Mouse (Mus musculus): Measurements from ENCODE around the gene Rab6b.

The Rab6b gene

DNA sequence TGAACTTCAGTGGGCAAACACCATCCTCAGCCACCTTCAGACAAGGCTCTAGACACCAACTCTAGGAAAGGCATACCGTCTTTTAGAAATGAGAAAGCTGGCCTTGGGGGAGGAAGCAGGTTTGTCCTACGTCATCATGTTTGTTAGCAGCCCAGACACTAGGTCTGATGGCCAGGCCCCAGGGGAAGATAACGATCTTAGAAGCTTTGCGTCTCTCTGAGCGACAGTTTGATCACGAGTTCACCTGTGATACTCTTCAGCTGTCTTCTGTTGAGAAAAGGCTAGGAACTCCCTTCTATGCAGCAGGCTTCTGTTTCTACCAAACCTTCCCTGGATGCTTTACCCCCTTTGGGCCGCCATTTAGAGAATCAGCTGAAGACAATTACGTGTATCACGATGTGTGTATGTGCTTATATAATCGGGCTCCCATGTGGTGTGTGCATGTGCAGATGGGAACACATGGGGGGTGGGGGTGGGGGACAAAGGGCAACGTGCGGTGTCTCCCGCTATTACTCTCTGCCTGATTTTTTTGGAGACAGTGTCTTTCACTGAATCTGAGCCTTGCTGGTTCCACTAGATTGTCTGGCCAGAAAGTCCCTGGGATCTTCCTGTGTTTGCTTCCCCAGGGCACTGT is 116.9 kb downstream of the Rab6b start:
- in situ Hi-C loops (cut with MboI; ENCODE audit: low pct_unique_long_range_greater_than_20kb in 1 of 2, low sequenced_read_pairs in 2 of 2, unreplicated experiment in 1 of 2), result loop anchor here (5.0 to 10.0 kb wide), 2 partner anchors 64 to 76 kb away; partner anchors contain the start of genes 1300017J02Rik (in 1 of the 2) and Topbp1 (in 1 of the 2)

DNA sequence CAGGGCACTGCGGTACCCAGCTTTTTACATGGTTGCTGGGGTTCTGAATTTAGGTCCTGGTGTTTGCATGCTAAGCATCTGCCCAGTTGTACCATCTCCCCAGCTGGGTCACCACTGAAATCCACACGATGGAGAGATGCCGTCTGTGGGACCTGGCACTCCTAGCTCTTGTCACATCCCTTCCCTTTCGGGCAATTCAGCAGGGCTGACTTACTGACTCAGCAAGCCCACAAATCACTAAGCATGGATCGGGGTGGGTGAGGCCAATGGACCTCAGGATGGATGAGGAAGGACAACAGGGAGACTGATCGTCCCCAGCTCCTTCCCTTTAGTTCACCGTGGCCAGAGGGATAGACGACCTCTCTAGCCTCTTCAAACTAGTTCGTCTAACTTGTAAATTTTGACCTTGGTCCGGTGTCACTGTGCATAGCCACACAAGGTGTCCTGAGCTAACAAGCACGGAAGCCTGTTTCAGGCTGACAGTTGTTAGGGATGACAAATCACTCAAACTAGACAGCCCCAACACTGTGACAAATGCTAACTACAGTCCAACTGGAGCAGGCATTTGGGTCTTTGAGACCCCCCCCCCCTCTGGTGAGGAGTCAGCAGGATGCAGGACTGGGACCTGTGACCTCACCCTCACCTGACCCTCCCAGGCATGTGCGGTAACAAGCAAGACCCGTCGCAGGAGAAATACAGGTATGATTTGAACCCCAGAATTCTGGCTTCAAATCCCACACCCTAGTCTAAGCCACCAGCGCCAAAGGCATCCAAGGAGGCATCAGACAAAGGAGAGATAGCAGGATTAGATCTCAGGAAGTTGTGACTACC is 117.7 kb downstream of the Rab6b start:
- in situ Hi-C loops (cut with MboI; ENCODE audit: low pct_unique_long_range_greater_than_20kb in 1 of 2, low sequenced_read_pairs in 2 of 2, unreplicated experiment in 1 of 2), result loop anchor here (5.0 to 10.0 kb wide), 2 partner anchors 63 to 76 kb away; partner anchors contain the start of genes 1300017J02Rik (in 1 of the 2) and Topbp1 (in 1 of the 2)

DNA sequence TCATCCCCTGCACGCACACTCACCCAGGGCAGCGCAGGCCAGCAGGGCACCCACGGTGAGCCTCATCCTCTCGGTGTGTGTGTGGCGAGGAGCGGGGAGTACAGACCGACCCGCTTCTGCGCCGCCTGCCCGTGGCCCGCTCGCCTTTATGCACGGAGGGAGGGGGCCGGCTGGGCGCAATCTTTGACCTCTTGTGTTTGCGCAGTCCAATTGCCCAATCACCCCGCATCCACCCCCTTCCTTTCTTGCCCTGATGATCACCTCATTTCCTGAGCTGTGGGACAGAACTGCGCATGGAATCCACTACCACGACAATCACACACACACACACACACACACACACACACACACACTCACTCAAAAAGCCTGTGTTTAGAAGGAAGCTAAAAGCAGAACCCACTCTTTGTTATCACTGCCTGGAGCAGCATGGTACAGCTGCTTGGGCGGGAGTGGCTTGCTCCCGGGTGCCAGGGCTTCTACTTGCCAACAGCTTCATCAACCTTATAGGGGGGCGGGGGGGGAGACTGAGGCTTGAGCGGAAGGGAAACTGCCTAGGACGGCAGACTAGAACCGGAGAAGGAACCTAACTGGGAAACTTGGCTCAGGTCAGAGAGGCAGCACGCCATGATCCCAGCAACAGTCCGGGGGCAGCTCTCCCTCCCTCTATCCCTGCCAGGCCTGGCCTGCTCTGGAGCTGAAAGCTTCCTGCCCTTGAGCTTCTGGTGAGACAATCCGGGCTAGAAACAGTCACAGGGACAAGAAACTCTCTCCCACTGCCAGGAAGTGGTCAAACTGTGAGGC is 118.8 kb downstream of the Rab6b start, which contains the start of the genes Gm20425 and Trf:
TSS of gene Gm20425 (minus strand) at position 157 of the 801 bp plus-strand sequence.
TSS of gene Trf (minus strand) at position 294 of the 801 bp plus-strand sequence.
- in situ Hi-C loops (cut with MboI; ENCODE audit: low pct_unique_long_range_greater_than_20kb in 1 of 2, low sequenced_read_pairs in 2 of 2, unreplicated experiment in 1 of 2), result no loop called here

DNA sequence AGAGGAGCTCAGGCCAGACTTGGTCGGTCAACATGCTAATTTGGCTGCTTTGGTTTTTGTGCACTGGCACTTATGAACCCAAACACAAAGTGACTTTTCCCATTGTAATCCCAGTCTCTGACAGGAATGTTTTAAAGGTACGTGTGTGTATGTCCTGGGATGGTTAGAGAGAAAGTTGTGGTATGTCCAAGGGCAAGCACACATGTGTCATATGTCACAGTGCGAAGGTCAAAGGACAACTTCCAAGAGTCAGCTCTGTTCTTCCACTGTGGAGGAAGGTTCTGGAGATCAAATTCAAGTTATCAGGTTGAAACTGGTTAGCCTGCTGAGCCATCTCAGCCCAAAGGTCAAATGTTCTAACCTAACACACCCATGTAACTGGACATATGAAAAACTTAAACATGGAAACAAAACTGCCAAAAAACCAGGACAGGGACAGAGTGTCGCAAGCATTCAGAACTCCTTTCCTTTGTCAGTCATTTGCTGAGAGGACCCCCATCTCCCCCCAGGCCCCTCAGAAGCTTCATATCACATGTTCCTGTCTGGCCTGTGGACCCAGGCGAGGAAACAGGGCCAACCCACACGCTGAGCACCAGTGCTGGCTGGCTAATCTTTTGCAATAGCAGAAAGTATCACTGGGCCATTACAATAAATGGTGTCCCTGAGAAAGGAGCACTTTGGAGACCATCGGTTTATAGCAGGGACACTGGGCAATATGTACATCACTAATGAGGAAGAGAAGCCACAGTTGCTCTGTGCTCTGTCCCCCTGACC is 120.8 kb downstream of the Rab6b start:
- in situ Hi-C loops (cut with MboI; ENCODE audit: low pct_unique_long_range_greater_than_20kb in 1 of 2, low sequenced_read_pairs in 2 of 2, unreplicated experiment in 1 of 2), result no loop called here

DNA sequence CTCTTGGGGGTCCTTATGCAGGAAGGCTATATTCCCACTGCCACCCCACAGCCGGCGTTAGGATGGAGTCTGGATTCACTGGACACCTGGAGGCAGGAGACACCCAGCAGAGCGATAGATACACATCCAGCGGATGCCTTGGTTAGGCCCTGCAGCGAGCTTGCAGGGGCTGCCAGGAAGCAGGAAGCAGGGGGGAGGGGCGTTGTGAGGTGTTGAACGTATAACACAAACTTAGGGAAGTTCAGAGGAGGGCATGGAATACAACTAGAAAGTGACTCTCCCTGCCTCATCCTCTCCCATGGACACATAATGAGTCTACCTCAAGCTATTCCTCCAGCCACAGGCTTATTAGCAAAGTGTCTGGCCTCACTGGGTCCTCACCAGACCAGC is 121.4 kb downstream of the Rab6b start:
- in situ Hi-C loops (cut with MboI; ENCODE audit: low pct_unique_long_range_greater_than_20kb in 1 of 2, low sequenced_read_pairs in 2 of 2, unreplicated experiment in 1 of 2), result no loop called here

DNA sequence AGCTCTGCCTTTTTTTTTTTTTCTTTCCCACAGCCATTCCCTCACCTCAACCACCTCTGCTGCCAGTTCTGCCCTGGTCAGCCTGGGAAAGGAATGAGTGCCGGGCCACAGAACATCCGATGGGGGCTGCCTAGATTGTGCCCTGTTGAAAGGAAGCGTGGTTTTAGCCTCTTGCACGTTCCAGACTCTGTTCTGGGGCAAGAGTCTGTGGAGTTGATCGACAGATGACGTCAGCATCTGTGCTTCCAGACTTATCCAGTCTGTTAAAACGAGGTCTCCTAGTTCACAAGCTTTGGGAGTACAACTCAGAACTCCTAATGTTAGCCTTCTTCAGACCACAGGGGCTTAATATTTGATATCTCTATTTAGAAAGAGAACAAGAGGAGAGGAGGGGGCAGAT is 122.5 kb downstream of the Rab6b start:
- in situ Hi-C loops (cut with MboI; ENCODE audit: low pct_unique_long_range_greater_than_20kb in 1 of 2, low sequenced_read_pairs in 2 of 2, unreplicated experiment in 1 of 2), result no loop called here

DNA sequence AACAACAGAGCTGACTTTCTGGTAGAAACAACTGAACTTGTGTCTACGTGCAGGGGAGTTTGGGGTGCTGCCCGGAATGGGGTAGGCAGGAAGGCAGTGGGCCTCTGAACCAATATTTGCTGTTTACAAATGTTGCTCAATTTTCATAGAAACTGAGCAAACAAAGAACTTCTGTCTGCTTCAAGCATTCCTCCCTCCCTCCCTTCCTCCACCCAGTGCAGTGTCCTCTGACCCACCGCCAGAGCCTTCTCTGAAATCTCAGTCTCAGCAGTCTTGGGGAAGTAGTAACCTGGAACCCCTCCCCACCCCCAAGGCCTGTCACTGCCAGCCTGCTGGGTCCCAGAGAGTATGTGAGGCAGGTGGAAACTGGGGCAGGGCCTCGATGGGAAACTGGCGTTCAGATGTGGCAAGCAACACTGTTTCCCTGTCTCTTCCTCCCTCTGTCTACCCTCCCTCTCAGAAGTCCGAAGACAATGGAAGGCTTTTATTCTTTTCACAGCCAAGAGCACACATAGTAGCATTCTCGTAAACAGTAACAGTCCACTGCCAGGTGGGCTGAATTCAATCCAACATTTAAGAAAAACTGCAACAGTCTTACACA is 123.1 kb downstream of the Rab6b start:
- in situ Hi-C loops (cut with MboI; ENCODE audit: low pct_unique_long_range_greater_than_20kb in 1 of 2, low sequenced_read_pairs in 2 of 2, unreplicated experiment in 1 of 2), result no loop called here
